Mouse (Mus musculus): ENCODE data around the gene Cdx4.

The Cdx4 gene
- long read RNA-seq, experiment 1: 0 reads
- long read RNA-seq, experiment 2: 0 reads

DNA sequence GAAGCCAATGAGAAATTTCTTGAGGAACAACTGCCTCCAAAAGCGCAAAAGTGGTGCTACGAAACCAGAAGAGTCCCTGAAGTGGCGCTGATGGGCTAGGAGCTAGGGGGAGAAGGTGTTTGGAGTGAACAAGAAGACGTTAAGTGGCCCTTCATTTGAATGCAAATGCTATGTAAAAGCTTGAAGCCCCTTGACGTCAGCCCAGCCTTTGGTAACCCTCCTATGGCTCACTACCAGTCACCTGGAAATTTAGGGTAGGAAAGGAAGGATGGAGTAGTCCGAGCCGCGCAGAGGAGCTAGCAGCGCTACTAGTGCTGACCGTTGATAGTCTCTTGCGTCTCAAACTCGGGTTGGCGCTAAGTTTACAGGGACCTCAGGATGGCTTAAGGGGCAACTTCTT lies at the start of gene Cdx4:
Gene Cdx4 (plus strand): TSS at position 253 of the 400 bp plus-strand sequence.
- intact Hi-C loops (cut with DNase I): no loop called here

DNA sequence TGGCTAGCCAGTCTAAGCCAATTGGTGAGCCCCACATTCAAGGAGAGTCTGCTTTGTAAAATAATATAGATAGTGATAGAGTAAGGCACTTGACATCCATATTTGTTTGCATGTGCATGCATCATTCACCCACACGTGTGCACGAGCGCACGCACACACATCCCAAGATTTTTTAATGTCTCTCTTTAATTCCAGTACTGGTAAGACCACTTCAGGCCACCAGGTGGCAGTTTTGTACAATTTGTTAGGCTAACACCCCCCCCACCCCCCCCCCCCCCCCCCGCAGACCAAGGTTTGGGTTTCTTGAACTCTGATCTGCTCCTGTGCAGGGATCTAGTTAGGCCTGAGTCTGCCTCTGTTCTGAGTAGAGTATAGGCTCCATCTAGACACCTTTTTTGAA lies 46.9 kb upstream of the Cdx4 start:
- intact Hi-C loops (cut with DNase I): no loop called here

DNA sequence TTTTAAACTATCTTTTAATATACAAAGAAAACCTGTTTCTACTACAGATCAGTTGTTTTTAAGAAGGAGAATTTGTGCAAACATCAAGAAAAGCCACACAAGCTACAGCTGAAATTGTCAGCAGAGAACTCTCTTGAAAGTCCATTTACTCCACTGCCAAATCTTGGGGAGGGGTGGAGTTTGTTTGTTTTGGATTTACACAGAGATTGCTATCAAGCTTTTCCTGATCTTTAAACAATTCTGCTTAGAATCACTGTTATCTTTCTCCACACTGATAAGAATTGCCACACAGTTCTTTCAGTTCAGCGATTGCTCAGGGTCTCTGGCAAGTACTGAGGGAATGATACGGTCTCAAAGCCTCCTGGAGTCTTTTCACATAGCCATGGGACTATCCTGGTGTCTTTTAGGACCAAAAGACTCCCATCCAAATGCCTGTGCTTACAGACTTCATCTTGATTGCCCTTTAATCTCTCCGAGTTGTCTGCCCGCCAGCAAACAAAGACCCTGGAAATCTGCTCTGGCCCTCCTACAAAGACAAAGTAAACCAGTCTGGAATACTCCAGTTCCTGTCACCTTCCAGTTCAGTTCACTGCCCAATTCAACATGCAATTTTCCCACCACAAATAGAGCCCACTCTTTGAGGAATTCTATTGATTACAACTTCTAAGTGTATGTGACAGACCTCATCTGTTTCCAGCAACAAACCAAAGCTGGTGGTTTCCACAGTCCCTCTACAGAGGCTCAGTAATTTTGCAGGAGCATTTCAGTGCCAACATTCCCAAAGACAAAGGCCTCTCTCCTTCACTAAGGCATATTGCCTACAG lies 34.1 kb upstream of the Cdx4 start:
- intact Hi-C loops (cut with DNase I): no loop called here

DNA sequence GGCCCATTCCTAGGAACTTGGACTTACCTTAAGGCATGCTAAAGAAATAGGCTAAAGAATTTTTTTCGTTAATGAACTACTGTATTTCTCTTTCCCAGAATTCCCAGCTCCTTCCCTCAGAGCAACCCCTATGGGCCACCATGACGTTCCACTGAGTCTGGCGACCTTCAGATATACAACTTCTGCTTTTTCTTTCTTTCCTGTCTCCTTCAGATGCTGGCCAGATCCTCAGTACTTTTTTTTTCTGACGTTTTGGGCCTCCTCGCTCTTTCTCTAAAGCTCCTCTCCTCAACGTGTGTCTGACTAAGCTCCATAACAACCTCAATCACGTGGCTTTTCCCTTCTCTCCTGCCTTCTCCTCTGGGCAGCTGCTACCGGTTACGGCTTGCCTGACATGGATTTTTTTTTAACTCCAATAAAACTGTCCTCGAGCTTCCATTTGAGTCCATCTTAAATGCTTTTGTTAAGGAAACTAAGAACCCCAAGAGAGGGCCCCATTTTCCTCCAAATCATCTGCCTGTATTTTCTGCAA lies 33.3 kb upstream of the Cdx4 start:
- intact Hi-C loops (cut with DNase I): no loop called here

DNA sequence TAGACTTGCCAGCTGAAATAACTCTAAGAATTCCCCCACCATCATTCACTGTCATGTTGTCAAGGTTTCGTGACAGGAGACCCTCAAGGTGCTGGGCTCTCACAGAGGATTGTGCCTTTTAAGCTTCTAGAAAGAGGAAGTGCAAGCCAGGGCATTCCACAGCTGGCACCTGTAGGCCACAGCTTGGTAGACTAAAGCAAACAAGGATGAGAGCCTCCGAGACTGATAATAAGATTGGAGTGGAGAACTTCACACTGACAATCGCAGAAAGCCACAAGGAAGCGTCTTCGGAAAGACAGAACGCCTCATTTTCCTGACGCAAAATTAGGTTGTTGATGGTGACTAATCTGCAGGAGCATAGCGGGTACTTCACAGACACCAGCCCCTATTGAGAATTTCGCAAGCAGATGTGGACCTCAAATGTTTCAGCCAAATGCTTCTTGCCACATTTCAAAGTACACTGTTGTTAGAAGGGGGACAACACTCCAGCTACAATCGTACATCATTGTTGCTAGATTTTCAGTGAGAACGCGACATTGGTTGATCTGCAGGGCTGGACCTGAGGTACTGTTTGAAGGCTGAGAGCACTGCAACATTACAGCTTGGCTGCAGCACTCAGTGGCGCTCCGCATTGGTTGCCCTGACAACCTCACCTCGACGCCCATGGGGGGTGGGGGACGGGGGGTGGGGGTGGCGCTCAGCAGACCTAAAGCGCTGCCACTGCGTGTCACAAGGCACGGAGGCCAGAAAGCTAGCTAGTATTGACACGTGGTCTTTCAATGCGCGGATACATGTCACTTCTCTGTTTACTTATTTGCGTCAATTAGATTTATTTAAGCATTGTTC lies 32.5 kb upstream of the Cdx4 start:
- intact Hi-C loops (cut with DNase I): no loop called here

DNA sequence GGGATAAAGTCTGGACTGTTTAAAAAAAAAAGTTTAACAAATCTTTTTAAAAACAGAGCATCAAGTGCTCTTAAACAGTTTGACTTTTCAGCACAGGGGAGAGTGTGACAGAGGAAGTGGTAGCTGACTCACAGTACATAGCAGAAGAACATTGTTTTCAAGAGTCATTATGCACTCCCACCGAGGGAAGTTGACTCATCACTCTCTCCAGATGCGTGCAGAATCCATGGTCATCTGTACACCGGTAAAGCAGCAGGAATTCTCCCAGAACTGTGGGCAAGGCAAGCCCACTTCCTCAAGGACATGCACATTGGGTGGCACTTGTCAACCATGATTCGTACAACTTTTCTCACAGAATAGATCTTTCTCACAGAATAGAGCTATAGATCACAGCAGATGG lies 22.3 kb upstream of the Cdx4 start:
- intact Hi-C loops (cut with DNase I): no loop called here

DNA sequence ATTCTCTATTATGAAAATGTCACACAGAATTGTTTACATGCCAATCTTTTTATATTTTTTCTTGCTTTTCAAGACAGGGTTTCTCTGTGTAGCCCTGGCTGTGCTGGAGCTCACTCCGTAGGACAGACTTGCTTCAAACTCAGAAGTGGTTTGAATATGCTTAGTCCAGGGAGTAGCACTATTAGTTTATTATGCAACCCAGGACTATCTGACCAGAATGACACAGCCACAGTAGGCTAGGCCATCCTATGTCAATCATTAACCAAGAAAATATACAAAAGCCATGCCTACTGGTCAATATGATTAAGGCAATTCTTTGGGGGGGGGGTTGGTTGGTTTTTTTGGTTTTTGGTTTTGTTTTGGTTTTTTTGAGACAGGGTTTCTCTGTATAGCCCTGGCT lies 12.9 kb upstream of the Cdx4 start:
- intact Hi-C loops (cut with DNase I): no loop called here

DNA sequence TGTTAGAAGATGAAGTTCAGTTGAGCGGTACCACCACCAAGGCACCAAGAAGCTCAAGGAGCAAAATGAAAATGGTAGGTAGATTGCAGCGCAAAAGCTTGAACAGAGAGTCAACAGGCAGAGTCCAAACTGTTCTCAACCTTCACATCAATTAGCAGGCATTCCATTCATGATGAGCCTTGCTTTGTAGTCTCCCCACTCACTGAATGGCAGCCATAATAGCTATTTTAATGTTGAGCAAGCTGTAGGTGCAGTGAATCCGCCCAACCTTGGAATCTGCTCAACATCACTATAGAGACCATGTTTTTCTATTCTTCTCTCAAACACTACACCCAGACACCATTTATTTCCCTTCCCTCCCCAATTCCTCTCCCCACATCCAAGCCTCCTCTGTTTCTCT lies 9.5 kb upstream of the Cdx4 start:
- intact Hi-C loops (cut with DNase I): no loop called here

DNA sequence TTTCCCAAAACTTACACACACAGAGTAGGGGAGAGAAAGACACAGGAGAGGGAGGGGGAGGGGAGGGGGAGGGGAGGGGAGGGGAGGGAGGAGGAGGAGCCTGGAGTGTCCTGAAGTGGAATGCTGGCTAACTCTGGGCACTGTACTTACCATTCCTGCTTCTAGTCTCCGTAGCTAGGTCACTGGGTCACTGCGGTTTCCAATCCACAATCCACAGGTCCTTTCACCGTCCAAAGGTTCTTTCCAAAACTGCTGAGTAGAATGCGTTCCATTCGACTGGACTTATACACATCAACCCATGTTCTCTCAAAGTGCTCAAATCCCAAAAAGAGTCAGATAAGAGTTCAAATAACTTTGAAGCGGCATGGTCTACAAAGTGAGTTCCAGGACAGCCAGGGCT lies 7.1 kb upstream of the Cdx4 start:
- intact Hi-C loops (cut with DNase I): no loop called here

DNA sequence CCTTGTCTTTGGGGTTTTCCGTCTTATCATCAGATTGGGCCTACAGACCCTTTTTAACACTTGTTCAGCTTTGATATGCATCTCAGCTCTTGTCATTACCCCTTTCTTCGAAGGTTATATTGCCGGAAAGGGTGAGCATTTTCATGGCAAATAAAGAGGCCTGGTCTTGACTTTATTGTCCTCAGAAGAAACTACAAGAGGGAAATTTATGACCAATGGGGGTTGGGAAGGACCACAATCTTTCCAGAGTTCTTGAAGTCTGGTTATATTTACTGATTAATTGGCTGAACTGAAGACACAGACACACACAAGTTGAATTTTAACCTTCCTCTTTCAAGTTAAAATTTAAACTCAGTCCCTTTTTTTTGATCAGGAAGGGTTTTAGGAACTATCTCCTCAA lies 4.7 kb downstream of the Cdx4 start:
- intact Hi-C loops (cut with DNase I): no loop called here

DNA sequence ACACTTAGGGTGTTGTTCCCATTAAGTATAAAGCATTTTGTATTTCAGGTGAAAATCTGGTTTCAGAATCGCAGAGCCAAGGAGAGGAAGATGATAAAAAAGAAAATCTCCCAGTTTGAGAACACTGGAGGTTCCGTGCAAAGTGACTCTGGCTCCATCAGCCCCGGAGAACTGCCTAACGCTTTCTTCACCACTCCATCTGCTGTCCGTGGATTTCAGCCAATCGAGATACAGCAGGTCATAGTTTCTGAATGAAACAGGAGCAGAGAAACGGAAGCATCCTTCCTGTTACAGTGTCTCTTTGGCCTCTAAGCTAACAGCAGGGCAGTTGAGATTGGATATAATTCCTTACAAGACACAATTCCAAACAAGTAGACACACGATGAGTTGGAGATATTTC lies 8.2 kb downstream of the Cdx4 start:
- intact Hi-C loops (cut with DNase I): no loop called here

DNA sequence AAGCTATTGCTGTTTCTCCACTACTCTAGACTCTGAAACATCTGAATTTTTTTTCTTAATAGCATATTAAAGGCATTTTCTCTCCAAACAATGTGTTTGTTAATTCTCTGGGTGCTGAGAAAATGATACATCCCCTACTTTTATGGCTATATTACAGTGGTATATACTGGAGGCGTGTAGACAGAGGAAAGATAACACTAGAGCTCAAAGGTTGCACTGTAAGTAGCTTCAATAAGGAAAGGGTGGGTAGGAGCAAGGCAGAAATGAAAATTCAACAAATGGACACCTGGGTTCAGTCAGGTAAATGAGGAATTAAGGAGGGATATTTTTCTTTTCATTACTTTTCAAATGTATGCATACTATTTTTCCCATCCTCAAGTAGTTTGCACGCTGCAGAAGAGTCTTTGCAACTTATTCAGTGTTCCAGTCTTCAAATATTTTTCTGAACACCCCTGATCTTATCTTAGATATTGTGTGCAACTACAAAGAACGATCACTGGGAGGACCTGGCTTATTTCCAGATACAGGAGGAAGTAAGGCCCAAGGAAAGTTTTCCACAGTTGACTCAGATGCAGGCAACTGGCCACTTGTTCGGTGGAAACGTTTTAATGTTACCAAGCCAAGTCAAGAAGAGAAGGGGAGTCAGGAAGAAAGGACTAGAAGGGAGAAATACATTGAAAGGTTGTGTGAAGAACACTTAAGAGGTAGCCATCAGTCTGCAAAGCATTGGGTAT lies 10.1 kb downstream of the Cdx4 start:
- intact Hi-C loops (cut with DNase I): no loop called here

DNA sequence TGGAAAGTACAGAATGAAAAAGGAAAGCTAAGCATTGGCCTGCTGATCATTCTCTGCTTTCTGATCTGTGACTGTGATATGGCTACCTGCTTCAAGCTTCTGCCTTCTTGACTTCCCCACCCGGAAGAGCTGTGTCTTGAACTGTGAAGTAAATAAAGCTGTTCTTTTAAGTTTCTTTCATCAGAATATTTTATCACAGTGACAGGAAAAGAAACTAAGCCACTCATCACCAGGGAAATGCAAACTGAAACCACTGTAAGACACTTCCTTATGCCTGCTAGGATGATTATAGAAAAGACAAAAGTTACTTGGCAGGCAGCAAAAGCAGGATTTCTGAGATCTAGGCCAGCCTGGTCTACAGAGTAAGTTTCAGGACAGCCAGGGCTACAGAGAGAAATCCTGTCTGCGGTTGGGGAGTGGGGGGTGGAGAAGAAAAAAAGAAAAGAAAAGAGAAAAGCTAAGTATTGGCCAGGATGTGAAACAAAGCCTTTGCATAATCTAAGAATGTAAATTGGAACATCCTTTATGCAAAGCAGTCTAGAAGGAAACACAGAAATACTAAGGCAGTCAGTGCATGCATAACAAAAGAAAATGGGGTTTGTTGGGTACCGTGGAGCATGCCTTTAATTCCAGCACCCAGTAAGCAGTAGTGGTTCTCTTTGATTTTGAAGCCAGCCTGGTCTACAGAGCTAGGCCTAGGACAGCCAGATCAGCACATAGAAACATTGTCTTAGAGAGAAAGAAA lies 20.3 kb downstream of the Cdx4 start:
- intact Hi-C loops (cut with DNase I): no loop called here

DNA sequence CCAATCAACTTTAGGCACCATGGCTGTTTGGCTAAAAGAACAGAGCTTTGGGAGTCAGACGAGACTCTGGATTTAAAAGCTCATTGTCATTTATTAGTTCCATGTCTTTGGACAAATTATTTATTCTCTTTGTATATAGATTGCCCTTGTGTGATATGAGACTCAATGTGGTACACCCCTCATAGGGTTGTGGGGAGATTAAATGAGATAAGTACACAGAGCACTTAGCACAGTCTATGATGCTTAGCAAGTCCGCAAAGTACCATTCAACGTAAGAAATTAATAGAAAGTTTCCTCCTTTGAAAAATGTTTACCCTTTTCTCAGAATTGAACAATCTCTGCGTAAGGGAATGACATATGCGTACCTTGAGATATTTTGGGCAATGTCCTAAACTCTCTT lies 34.6 kb downstream of the Cdx4 start:
- intact Hi-C loops (cut with DNase I): no loop called here

DNA sequence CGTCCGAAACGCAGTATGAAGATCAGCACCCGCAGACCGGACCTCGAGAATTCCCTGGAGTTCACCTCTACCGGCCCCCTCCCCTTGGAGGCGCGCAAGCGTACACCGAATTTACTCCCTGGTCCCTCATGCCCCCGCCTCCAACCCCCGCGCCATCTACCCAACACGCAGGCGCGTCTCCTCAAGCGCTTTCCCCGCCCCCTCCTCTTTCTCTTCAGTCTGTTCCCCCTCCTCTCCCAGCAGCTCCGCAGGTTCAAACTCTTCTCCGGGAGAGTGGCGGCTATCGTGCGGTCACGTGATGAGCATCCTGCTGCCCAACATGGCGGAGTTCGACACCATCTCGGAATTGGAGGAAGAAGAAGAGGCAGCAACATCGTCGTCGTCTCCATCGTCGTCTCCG lies 35.1 kb downstream of the Cdx4 start, which contains the start of gene Chic1:
Gene Chic1 (plus strand): TSS at position 190 of the 400 bp plus-strand sequence.
- intact Hi-C loops (cut with DNase I): no loop called here

DNA sequence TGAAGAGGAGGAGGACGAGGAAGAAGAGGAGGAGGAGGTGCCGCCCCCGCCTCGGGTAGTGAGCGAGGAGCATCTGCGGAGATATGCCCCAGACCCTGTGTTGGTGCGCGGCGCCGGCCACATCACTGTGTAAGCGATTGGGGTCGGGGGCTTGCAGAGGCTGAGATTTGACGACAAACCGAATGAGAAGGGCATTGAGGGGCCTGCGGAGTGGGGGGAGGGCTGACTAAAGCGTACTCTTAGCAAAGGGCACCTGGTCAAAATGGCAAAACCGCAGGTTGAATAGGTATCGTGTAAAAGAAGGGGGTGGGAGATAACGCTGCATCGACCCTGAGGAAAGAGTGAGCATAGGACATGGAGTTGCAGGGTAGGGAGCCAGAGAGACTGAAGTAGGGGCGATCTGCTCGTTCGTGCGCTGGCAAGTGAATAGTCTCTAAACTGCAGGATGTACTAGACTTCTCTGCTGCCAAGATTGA lies 35.6 kb downstream of the Cdx4 start:
- intact Hi-C loops (cut with DNase I): no loop called here

DNA sequence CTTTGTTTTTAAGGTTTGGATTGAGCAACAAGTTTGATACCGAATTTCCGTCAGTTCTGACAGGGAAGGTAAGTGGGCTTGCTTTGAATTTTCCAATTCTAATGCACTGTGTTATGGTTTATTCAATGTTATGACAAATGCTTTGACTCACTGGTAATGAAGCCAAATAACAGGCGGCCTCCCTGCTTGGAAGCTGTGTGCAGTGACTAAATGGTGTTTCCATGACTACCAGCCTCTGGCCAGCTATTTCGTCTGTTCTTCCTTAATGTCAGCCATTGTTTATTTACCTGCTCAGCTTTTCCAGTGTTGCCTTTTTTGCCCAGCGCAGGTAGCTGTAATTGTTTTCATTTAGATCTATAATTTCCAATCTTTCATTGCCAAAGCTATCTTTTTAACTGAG lies 45.0 kb downstream of the Cdx4 start:
- intact Hi-C loops (cut with DNase I): no loop called here

DNA sequence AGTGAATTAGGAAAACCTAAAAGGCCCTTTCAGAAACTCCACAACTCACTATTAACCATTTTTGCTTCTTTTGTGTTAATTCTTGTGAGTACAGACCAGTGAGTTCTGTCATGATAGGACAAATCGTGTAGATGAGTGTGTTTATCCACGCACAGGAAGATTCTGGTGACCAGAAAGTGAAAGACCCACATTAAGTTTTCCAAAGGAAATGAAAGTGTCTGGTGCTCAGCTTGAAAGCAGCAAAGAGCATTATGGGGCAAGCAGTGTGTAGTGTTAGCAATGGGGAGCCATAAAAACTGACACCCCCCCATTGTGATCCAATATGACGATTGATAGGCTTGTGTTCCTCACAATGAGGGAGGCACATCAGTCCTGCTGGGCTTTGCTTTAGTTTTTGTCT lies 47.5 kb downstream of the Cdx4 start:
- intact Hi-C loops (cut with DNase I): no loop called here

DNA sequence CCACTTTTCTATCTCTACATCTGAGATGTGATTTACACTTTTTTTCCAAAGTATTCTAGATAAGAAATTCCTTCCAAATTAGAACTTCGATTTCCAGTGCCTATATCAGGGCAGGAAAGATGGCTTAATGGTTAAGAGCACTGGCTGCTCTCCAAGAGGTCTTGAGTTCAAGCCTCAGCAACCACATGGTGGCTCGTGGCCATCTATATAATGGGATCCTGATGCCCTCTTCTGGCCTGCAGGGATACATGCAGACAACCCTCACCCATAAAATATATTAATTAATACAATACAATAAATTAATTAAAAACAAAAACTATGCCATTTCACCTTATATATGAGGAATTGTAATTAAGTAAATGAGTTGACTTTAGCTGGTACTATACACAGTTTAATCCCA lies 50.0 kb downstream of the Cdx4 start:
- intact Hi-C loops (cut with DNase I): loop anchor here (5.0 kb wide), 1 partner anchor 109 kb away; no protein-coding TSS in a partner anchor

DNA sequence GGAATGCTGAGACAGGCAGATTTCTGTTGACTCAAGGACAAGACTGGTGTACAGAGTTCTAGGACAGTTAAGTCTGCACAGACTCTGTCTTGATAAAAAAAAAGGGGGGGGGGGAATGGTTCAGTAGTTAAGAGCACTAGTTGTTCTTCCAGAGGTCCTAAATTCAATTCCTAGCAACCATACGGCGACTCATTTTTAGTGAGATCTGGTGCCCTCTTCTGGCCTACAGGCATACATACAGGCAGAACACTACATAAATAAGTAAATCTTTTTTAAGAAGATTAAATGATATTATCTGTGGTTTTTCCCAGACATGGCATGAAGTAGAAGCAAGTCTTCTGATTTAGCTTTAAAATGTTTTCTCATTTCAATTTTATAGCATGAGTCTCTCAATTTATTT lies 50.4 kb downstream of the Cdx4 start:
- intact Hi-C loops (cut with DNase I): loop anchor here (5.0 kb wide), 1 partner anchor 109 kb away; no protein-coding TSS in a partner anchor
